9 mouse cellular contexts compared by ENCODE assay signal in genomic region chr15:97839991-97840455, GRCm38 (mm10). TPM values are rescaled to one million over a fixed set of nuclear protein-coding genes. Genes with fewer than 3 reads are reported as not detected.
DNase-seq lines count a peak whose midpoint lies in the region; ATAC-seq and TF ChIP-seq lines count a peak whose summit lies in the region.
"Had no signal": no experiment of that assay in that cellular context is flagged by ENCODE, and none has a peak within 500 bp of the region (broad histone marks: within the 10 kb centered on the region; RNA-seq: fewer than 3 reads in every experiment).

No protein-coding gene starts in this region.

- WGBS in midbrain, postnatal 0 days = 50% methylated on average over 3 of the region's 3 CpGs
- 39% methylated on average over 3 of the region's 3 CpGs for WGBS in midbrain, embryonic 11.5 days
- WGBS in hindbrain, embryonic 13.5 days = 57% methylated on average over 3 of the region's 3 CpGs

- peak; percentile 58 for DNase-seq in midbrain, postnatal 0 days (ENCODE audit: low spot score)
- DNase-seq in midbrain, embryonic 11.5 days (ENCODE audit: low spot score, missing footprints) = no peak
- peak; percentile 72 for DNase-seq in fibroblast of lung, adult 2 months (ENCODE audit: low read depth)
- DNase-seq in liver = peak; percentile 76
- DNase-seq in ovary, postnatal 36 days (ENCODE audit: low spot score) = peak; percentile 68
- DNase-seq in cerebellum, postnatal 25 days = no peak
- DNase-seq in urinary bladder, postnatal 10 days (ENCODE audit: low spot score) = no peak

- no peak overlapping the region for H3K4me3 ChIP-seq in midbrain, postnatal 0 days (ENCODE audit: low read depth, low read length)
- H3K4me3 ChIP-seq in midbrain, embryonic 11.5 days (ENCODE audit: low read depth, low read length) = no peak overlapping the region
- H3K4me3 ChIP-seq in hindbrain, embryonic 13.5 days = no peak overlapping the region
- H3K4me3 ChIP-seq: midbrain, embryonic 12.5 days had no signal

- H3K27ac ChIP-seq in midbrain, postnatal 0 days (ENCODE audit: low read depth, low read length) = no peak overlapping the region
- no peak overlapping the region for H3K27ac ChIP-seq in midbrain, embryonic 11.5 days (ENCODE audit: low read depth, low read length)
- no peak overlapping the region for H3K27ac ChIP-seq in hindbrain, embryonic 13.5 days
- H3K27ac ChIP-seq: midbrain, embryonic 12.5 days had no signal

- H3K9me3 ChIP-seq in midbrain, postnatal 0 days (ENCODE audit: low read length) = no peaks in the 10 kb centered on the region
- no peaks in the 10 kb centered on the region for H3K9me3 ChIP-seq in midbrain, embryonic 11.5 days (ENCODE audit: control insufficient read depth, low read length)
- H3K9me3 ChIP-seq in hindbrain, embryonic 13.5 days = no peaks in the 10 kb centered on the region
- H3K9me3 ChIP-seq: midbrain, embryonic 12.5 days had no signal

- ATAC-seq in midbrain, postnatal 0 days (ENCODE audit: low FRiP score) = no peak
- no peak for ATAC-seq in midbrain, embryonic 11.5 days (ENCODE audit: low FRiP score)
- 0 out of 2 replicates have a peak, but pooled peaks have one; percentile 61 for ATAC-seq in hindbrain, embryonic 13.5 days (ENCODE audit: low FRiP score)

- TF ChIP-seq CTCF in midbrain, postnatal 0 days (IDR thresholded peaks at IDR 0.05) = no peak

- no peak overlapping the region for H3K9ac ChIP-seq in midbrain, postnatal 0 days (replicated peaks; ENCODE audit: low read length, poor library complexity, severe bottlenecking)
- H3K9ac ChIP-seq in midbrain, embryonic 11.5 days (ENCODE audit: low read length) = no peak overlapping the region
- H3K9ac ChIP-seq in hindbrain, embryonic 13.5 days = no peak overlapping the region
- H3K9ac ChIP-seq: midbrain, embryonic 12.5 days had no signal

- no peaks in the 10 kb centered on the region for H3K36me3 ChIP-seq in midbrain, postnatal 0 days (ENCODE audit: insufficient read depth, low read length)
- H3K36me3 ChIP-seq in midbrain, embryonic 11.5 days (ENCODE audit: control insufficient read depth, insufficient read depth, low read length) = no peaks in the 10 kb centered on the region
- no peaks in the 10 kb centered on the region for H3K36me3 ChIP-seq in hindbrain, embryonic 13.5 days
- H3K36me3 ChIP-seq: midbrain, embryonic 12.5 days had no signal

- H3K27me3 ChIP-seq in midbrain, postnatal 0 days (ENCODE audit: insufficient read depth, low read length) = no peaks in the 10 kb centered on the region
- H3K27me3 ChIP-seq in midbrain, embryonic 11.5 days (ENCODE audit: control insufficient read depth, insufficient read depth, low read length) = no peaks in the 10 kb centered on the region
- H3K27me3 ChIP-seq in hindbrain, embryonic 13.5 days = 0 out of 2 replicates have a peak, but pooled peaks cover 2% of the 10 kb centered on the region

- no peak overlapping the region for H3K4me2 ChIP-seq in midbrain, postnatal 0 days (ENCODE audit: low read depth, low read length, poor library complexity, severe bottlenecking)
- no peak overlapping the region for H3K4me2 ChIP-seq in midbrain, embryonic 11.5 days
- H3K4me2 ChIP-seq in hindbrain, embryonic 13.5 days = no peak overlapping the region
- H3K4me2 ChIP-seq: midbrain, embryonic 12.5 days had no signal

- no peaks in the 10 kb centered on the region; the same call in 1 of the 2 replicates for H3K4me1 ChIP-seq in midbrain, postnatal 0 days (ENCODE audit: insufficient read depth, low read length)
- H3K4me1 ChIP-seq in midbrain, embryonic 11.5 days (ENCODE audit: control insufficient read depth, insufficient read depth, low read length) = no peaks in the 10 kb centered on the region
- peaks cover 15% of the 10 kb centered on the region for H3K4me1 ChIP-seq in hindbrain, embryonic 13.5 days (replicated peaks)

RNA-seq across cellular contexts. Expression of gene Hdac7, which starts 4.3 kb away (rescaled TPM):
- 22.4 and 24.2 TPM in 2 replicates for total RNA-seq in midbrain, postnatal 0 days (2014; rRNA removed)
- 28.7 and 29.2 TPM in 2 replicates for polyA plus RNA-seq in midbrain, postnatal 0 days (2015; fragmentation: Nextera tagmentation; extraction: Ambion mirVana)
- polyA plus RNA-seq in midbrain, embryonic 11.5 days (2014; fragmentation: Nextera tagmentation; extraction: Ambion mirVana) = 14.6 and 16.7 TPM in 2 replicates
- 27.9 and 28.1 TPM in 2 replicates for polyA plus RNA-seq in hindbrain, embryonic 13.5 days (2015; fragmentation: Nextera tagmentation; extraction: Ambion mirVana)

Comparison
In these comparisons a context has a peak if more than half of its experiments do, and no peak if none do; other contexts are left out.
1. DNase-seq: peak in midbrain, postnatal 0 days (single experiment), fibroblast of lung, adult 2 months (single experiment), liver (single experiment) and ovary, postnatal 36 days (single experiment); none in midbrain, embryonic 11.5 days (single experiment), cerebellum, postnatal 25 days (0 of 2) and urinary bladder, postnatal 10 days (single experiment).